Mouse (Mus musculus): Measurements from ENCODE around the gene Defb42. TPM values are rescaled to one million over a fixed set of nuclear protein-coding genes. Genes with fewer than 3 reads are reported as not detected.
A peak's percentile ranks its signal among the peaks of the same experiment; 100 is the strongest.

The Defb42 gene
- total RNA-seq (2021), result not detected

GRCm38 (mm10) chr14:63046691-63047090 is at the start of gene Defb42:
Defb42 (plus strand) TSS chr14:63046991.
- no peak for DNase-seq
- intact Hi-C loops (cut with DNase I), result no loop called here

DNA sequence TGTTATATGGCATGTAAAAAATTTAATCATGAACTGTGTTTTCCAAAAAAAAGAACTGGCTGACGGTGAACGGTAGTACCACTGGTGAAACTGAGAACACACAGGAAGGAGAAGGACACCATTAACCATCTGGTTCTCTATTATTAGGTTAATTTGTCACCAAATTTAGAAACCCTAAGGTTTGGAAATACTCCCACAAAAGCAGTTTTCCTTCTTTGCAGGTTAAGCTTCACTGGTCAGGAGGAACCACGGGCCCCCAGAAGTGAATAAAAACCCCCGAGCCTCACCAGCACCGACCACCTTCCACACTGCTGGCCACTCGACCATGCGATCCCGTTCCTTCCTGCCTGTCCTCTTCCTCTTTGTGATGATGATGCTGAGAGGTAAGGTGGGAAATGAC is 49.0 kb upstream of the Defb42 start, which contains the start of gene Defb47:
Gene Defb47, plus strand, starts transcription at position 301 of the 400 bp plus-strand sequence.
- intact Hi-C loops (cut with DNase I), result no loop called here
- DNase-seq, result no peak

- intact Hi-C loops (cut with DNase I), result no loop called here
- no peak for DNase-seq
These were observed 47.8 kb upstream of the Defb42 start for GRCm38 (mm10) chr14:62998977-62999376.

DNA sequence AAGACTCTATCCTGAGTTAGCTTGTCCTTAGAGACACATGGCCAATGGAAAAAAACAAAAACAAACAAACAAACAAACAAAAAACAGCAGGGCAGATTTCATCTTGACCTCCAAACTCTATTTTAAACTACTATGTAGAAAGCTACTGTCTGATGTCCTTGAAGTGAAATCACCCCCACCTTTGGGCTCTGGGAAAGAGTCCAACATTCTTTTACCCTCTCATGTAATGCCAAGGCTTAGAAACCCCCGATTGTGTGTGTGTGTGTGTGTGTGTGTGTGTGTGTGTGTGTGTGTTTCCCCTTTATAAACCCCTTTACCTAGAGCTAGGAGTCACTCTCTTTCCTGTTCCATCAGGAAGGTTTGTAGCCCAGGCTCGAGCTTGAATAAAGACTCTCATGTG is 44.2 kb upstream of the Defb42 start:
- intact Hi-C loops (cut with DNase I), result no loop called here
- DNase-seq, result no peak

DNA sequence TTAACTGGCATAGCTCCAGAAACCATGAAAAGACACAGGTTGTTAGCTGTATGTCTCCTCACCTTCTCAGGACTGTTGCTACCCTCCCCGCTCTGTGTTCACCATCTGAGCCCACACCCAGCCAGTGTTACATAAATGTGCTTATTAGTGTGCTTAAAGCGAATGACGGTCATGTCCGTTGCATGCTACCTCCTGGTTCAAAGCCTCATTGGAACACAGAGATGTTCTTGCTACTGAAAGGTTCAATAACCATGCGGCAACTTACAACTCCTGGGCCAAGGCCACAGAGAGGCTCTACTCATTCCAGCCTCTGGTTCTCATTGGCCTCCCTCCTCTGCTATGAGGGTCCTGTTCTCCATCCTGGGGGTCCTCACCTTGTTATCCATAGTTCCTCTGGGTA is 35.3 kb upstream of the Defb42 start, which contains the start of gene Defb43:
Gene Defb43, plus strand, starts transcription at position 301 of the 400 bp plus-strand sequence.
- intact Hi-C loops (cut with DNase I), result no loop called here

GRCm38 (mm10) chr14:63013082-63013481 is 33.7 kb upstream of the Defb42 start:
- DNase-seq, result no peak
- intact Hi-C loops (cut with DNase I), result no loop called here

More for the DNA sequence above, 35.3 kb upstream of the Defb42 start, which contains the start of gene Defb43:
- DNase-seq, result no peak

- intact Hi-C loops (cut with DNase I), result no loop called here
- DNase-seq, result no peak
These were observed 32.1 kb upstream of the Defb42 start for GRCm38 (mm10) chr14:63014667-63015066.

DNA sequence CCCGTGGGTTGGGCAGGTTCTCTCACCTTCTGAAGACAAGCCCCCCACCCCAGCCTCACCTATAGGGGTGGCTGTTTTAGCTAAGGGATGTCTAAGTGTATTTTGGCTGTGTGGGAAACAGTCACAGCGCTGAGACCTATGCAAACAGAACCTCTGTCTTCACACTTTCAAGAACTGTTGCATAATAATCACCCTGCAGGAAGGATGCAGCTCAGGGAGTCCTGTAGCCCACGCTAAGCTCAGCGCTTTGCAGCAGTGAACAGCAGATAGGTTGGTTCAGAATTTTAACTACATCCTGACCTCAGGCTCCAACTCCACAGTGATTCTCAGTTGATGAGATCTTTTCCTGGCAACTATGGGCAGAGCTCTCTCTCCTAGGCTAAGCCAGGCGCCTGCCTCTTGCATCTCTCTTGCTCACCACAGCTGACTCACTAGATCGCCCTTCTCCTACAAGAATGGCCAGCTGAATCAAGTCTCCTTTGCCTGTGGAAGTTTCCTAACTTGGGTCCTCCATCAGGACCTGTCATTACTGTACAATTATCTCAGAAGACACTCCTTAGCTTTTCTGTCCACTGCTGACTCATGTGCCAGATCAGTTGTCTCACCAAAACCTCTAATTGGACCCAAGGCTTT is 26.2 kb upstream of the Defb42 start:
- intact Hi-C loops (cut with DNase I), result no loop called here
- DNase-seq, result no peak

GRCm38 (mm10) chr14:63049910-63050370 is 3.1 kb downstream of the Defb42 start, which contains the start of gene Defb30:
Defb30 (minus strand) TSS chr14:63049960.
- intact Hi-C loops (cut with DNase I), result no loop called here

GRCm38 (mm10) chr14:63050769-63051168 is 4.0 kb downstream of the Defb42 start:
- intact Hi-C loops (cut with DNase I), result no loop called here
- DNase-seq, result peak; percentile 64

More at GRCm38 (mm10) chr14:63049910-63050370, 3.1 kb downstream of the Defb42 start, which contains the start of gene Defb30:
- DNase-seq, result no peak

DNA sequence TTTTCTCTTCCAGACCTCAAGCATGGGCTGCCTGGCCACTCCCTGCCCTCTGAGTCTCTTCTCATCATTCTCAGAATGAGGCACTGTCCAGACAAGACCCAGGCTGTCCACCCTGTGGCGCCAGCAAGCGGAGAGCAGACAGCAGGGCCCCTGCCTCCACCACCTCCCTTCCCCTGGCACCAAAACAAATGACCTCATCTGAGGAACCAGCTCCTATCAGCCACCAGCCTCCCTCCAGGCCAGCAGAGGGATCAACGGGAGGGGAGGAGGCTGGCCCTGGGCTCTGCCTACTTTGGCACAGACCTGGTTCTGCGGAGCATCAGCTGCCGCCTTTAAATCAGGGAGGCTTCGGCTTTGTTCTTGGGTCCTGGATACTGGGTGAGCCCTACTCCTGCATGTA is 7.9 kb downstream of the Defb42 start:
- DNase-seq, result peak; percentile 89
- intact Hi-C loops (cut with DNase I), result no loop called here

DNA sequence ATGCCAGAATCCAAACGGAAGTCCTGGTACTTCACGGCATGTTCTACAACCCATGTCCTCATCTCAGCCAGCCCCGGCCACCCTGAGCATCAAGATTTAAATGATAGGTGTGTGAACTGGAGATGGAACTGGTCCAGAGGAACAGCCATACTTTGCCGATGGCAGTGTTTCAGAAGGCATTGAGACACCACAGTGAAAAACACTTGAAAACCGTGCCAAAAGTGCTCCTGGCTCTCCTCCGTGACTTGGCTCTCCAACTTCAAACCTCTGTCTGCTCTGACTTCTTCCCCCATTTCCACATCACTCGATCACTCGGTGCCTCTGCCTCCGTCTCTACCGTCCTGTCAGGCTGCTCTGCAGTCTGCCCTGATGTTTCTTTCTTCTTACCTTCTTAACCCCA is 13.6 kb downstream of the Defb42 start:
- intact Hi-C loops (cut with DNase I), result no loop called here
- no peak for DNase-seq

- DNase-seq, result no peak
- intact Hi-C loops (cut with DNase I), result no loop called here
These were observed 15.4 kb downstream of the Defb42 start for GRCm38 (mm10) chr14:63062184-63062583.

DNA sequence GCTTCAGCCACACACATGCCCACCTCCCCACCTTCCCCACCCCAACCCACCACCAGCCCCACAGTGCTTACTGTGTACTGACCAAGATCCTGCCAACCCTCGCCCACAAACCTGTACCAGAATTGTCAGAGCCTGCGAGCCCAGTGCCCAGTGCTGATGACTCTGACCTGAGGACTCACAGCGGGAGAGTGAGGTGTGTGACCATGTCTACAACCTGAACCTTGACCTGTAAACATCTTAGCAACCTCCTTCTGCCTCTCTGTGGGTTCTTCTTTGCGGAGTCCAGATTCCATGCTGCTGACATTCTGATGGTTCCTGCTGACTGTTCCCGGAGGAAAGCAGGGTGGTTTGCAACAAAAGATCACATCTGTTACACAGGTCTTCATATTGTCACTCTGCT is 18.6 kb downstream of the Defb42 start:
- intact Hi-C loops (cut with DNase I), result loop anchor here (5.0 kb wide), 1 partner anchor 132 kb away; no protein-coding TSS in a partner anchor
- no peak for DNase-seq

DNA sequence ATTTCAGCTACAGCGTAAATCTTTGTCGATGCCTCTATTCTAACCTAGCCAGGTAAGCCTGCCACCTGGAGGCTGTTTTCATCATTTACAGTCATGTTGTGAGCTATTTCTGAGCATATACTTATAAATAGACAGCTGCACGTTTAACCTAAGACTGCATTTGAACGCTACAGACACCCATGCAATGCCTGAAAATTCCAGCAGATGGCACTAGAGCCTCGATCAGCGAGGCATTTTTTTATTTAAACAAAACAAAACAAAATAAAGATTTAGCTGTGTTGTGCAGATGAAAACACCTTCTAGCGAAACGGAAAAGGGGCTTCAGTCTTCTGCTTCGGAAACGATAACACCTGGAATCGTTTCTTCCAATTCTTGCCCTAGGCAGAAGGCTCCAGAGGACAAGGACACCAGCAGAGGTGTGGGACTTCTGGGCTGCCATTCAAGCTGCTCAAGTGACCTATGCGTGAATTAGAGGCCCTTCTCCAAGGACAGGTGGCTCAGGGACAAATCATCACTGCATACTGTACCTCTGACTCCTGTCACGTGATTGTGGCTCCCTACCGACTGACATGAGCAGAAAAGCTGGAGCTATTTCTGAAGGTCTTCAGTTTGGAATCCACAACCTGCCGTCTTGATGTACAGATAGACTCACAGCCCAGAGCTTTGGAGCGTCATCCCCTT is 20.0 kb downstream of the Defb42 start:
- peak; percentile 71 for DNase-seq
- intact Hi-C loops (cut with DNase I), result loop anchor here (5.0 kb wide), 1 partner anchor 131 kb away; no protein-coding TSS in a partner anchor

DNA sequence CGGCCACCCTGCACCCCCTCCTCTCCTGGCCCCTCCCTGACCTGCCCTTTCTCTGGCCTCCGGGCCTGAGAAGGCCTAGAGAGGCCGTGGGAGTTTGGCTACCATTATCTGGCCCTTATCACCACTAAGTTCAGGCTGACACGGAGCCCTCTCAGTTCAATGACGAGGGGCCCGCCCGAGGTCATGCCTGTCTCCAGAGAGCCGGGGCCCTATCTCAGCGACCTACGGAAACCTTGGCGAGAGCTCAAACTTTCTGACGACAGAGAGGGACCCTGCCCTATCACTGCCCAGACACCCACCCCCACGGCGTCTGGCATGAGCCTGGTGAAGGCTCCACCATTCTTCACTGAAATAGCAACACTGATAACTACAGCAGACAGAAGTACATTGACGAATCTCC is 20.9 kb downstream of the Defb42 start:
- intact Hi-C loops (cut with DNase I), result loop anchor here (5.0 kb wide), 1 partner anchor 130 kb away; no protein-coding TSS in a partner anchor
- DNase-seq, result no peak

Other genes with a start within 250 kb of the Defb42 start
- gene Wdfy2, start 209.3 kb upstream of the Defb42 start, total RNA-seq (2021), result 10 to 100 TPM; 15.6 to 15.8 TPM
- not detected for gene Defb48, start 62.5 kb upstream of the Defb42 start, total RNA-seq (2021)
- not detected for gene Defb47, start 48.9 kb upstream of the Defb42 start, total RNA-seq (2021)
- gene Defb43, start 35.2 kb upstream of the Defb42 start, total RNA-seq (2021), result not detected
- gene Defb30, start 3.0 kb downstream of the Defb42 start, total RNA-seq (2021), result not detected

Data from left cerebral cortex, postnatal 4 days (tissue).